Mouse (Mus musculus) testis, adult 2 months (tissue): ENCODE results near the gene Gm10160.

Source experiments
- CTCF ChIP-seq: fragments of 200-500 bp; IDR thresholded peaks from 2 replicates; pipeline ENCODE4 v1.5.1; 2012; ENCODE audit warnings: low read depth, mild to moderate bottlenecking, inconsistent platforms, low read length, moderate library complexity; ENCODE audit not compliant: control insufficient read depth, insufficient read depth, insufficient replicate concordance
- POLR2A ChIP-seq: fragments of 200-500 bp; IDR thresholded peaks from 2 replicates; pipeline ENCODE4 v1.6.1; 2012; ENCODE audit warnings: low read depth, mild to moderate bottlenecking, inconsistent platforms, low read length, moderate library complexity; ENCODE audit not compliant: control insufficient read depth

DNA sequence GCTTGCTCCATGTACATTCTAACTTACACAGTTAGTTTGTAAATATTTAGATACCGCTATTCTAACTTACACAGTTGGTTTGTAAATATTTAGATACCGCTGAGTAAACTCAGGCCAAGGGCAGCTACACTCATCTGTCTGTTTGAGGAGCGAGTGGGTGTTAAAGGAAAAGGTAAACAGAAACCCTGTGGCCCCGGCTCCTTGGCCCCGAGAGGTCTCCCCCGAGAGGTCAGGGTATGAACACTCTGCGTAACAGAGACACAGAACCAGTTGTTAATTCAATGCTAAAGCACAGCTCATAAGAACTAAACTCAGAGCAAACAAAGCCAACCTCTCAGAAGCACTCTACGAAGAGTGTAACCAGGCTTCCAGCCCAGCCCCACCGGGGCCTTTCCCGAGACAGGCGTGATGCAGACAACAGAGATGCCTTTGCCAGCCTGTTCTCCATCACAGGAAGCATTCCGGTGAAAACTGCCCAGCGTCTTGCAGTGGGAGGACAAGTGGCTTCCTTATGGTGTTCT is 17.0 kb upstream of the Gm10160 start:
- TF ChIP-seq CTCF (no peak), POLR2A (no peak)
